Mouse (Mus musculus): ENCODE measurements at regions not wholly inside any gene's neighbourhood (a gene's known extent, or its start where the extent isn't known, plus 50 kb on each side); places are given as distances from the start of the nearest gene placed in this dataset.

GRCm38 (mm10) chr16:93013881-93014280, 187.9 kb upstream of the Runx1 start:
- DNase-seq (ENCODE audit: low spot score), result no peak

- DNase-seq (ENCODE audit: low spot score), result no peak
Measured at GRCm38 (mm10) chr16:93013256-93013655, 187.3 kb upstream of the Runx1 start.

DNA sequence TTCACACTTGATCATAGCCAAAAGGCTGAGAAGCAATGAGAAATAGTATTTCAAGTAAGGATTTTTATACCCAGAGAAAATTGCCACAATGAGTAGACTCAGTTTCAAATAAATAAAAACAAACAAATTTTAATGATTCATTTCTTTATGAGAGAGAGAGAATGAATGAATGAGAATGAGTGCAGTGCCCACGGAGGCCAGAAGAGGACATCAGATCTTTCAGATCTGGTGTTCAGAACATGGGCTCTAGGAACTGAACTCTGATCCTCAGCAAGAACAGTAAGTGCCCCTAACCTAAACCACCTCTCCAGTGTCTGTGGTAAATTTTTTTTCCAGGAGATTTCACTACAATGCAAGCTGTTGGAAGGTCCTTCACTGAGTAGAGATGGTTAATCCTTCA, 185.5 kb upstream of the Runx1 start:
- DNase-seq (ENCODE audit: low spot score), result no peak

DNA sequence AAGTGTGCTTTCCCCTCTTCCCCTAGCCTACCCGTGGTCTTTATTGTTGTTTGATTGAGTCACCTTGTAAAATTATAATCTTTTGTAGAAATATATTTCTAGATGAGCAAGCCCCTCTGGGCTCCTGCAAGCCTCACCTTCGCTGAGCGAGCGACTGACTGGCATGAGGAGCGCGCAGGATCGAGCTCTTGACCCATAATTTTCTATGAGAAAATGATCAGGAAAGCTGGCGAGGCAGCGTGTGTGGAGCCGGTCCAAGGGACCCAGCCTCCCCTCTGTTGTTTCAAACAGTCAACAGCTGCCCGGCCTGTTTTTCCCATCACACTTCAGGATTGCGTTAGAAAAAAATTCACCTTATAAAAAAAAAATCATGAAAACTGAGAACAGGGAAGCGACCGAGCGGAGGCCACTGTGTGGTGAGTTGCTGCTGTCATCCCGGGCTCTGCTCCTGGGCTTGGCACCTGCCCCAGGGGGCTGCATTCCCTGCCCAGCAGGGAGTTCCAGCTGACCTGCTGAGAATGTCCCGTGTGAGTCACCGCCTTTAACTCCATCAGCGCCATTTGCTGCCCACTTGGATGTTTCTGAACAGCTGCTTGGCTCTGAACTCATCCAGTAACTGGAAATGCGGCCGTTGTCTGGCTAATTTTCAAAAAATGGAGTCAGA, 180.5 kb upstream of the Runx1 start:
- DNase-seq (ENCODE audit: low spot score), result no peak

DNA sequence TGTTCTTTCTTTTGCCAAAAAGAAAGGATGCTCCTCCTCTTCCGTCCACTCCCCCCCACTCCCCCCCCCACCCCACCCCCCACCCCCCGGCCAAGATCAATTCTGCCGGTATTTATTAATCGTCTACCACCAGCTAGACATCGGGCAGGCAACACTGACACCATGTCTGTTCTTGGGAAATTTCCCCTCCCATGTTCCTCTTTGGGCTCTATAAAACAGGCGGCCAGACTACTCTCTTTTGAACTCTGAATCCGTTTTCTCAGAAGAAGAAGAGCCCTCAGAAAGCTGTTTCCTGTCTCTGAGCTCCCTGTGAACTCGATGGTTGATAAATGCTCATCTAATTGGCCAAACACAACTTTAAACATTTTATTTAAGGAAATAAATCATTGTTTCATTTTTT, 179.5 kb upstream of the Runx1 start:
- no peak for DNase-seq (ENCODE audit: low spot score)

- no peak for DNase-seq (ENCODE audit: low spot score)
Measured at GRCm38 (mm10) chr16:93003830-93004229, 177.9 kb upstream of the Runx1 start.

GRCm38 (mm10) chr16:92998689-92999088, 172.7 kb upstream of the Runx1 start:
- no peak for DNase-seq (ENCODE audit: low spot score)

DNA sequence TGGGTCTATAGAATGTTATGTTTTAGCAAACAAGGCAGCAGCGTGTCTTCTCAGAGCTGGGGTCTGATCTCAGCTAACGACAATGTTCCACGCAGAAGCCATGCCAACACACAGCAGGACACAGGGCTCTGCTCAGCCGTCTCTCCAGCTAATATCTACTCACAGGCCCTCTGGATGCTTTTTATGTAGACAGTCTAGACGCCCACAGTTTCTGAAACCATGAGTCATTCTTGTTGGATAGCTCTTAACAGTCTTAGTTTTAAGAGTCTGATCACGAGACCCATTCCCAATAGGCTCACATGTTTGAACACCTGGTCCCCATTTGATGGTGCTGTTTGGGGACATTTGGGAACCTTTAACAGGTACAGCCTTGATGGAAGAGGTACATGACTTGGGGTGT, 171.7 kb upstream of the Runx1 start:
- no peak for DNase-seq (ENCODE audit: low spot score)

GRCm38 (mm10) chr16:92995993-92996350, 170.0 kb upstream of the Runx1 start:
- no peak for DNase-seq (ENCODE audit: low spot score)

- no peak for DNase-seq (ENCODE audit: low spot score)
Measured at GRCm38 (mm10) chr16:92995132-92995992, 169.4 kb upstream of the Runx1 start.

DNA sequence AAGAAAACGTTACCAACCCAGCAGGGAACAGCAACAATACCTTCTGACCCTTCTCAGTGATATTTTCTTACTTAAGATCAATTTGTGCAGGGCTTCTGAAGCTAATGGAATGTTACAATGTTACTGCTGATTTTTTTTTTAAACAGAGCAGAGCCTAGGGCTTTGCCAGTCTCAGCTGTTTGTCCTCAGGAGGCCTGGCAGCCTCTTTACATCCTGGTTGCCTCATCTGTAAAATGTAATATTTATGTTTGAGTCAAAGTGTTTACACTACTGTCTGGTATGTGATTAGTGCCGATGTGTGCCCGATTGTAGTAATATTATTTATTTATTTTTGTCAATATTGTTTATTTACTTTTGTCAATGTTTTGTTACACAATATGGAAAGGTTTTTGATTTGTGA, 166.9 kb upstream of the Runx1 start:
- no peak for DNase-seq (ENCODE audit: low spot score)

DNA sequence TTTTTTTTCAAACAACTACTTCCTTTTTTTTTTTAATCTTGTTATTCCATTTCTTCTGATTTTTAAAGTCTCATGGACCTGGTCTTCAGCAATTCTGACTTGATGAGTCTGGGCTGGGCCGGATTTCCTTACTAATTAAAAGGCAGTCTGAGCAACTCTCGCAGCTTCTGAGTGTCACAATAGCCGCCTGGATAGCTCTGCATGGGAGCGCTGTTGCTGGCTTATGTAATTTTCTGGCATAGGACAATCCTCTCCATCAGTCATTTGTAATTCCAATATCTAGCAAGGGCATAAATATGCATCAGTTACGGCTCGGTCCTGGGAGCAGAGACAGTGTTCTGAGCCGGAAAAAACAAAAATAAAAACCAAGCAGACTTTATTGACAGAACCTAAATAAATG, 165.5 kb upstream of the Runx1 start:
- no peak for DNase-seq (ENCODE audit: low spot score)

- no peak for DNase-seq (ENCODE audit: low spot score)
Measured at GRCm38 (mm10) chr16:92988416-92988815, 162.5 kb upstream of the Runx1 start.

DNA sequence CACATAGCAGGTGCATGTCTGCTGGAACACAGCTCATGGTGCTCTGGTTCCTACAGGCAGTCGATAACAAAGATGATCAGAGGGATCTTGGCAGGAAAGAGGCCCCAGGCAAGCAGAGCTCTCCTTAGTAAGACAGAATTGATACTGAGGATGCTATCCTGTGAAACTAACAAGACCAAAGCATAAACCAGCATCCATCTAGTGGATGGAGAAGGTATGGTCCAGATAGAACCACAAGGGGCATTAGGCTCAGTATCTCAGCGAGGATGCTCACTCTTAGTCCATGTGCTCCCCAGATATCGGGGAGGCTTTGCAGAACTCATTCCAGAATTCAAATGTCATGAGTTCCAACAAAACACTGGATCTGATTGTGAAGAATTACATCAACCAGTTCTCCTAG, 162.1 kb upstream of the Runx1 start:
- no peak for DNase-seq (ENCODE audit: low spot score)

- DNase-seq (ENCODE audit: low spot score), result no peak
Measured at GRCm38 (mm10) chr16:92985768-92986167, 159.8 kb upstream of the Runx1 start.

- DNase-seq (ENCODE audit: low spot score), result no peak
Measured at GRCm38 (mm10) chr16:92982934-92983333, 157.0 kb upstream of the Runx1 start.

- DNase-seq (ENCODE audit: low spot score), result no peak
Measured at GRCm38 (mm10) chr16:92979620-92980330, 153.8 kb upstream of the Runx1 start.

DNA sequence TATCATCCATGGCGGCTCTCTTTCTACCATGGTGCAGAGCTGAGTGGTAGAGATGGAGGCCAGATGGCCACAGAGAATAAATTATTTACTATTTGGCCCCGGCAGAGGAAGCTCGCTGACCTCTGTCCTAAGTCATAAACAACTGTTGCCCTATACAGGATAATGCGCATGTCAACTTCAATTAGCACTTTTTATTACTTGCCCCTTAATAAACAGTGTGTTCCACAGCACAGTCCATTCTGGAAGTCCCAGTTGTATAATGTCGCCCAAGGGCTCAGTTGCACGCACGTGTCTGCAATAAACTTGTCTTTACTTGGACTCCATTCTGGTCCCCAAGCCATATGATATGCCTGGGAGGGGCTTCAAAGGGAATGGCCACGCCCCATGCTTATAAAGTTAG, 150.1 kb upstream of the Runx1 start:
- no peak for DNase-seq (ENCODE audit: low spot score)

DNA sequence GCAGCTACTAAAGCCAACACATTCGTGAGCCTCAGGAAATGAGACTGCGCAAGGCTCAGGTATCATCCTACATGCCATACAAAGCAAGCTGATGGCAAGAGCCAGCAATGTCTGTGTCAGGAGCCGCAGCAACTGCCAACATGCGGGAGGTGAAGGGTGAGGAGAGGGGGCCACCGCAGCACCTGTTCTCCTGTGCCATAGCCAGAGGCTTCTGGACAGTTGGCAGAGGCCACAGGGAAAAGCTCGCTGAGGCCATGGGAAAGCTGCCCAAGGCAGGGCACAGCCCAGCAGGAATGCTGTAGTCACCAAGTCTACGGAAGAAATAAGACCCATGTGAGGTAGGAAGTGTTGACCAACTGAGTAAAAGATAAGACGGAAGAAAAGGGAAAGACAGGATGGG, 149.1 kb upstream of the Runx1 start:
- DNase-seq (ENCODE audit: low spot score), result no peak

GRCm38 (mm10) chr16:92972681-92973080, 146.7 kb upstream of the Runx1 start:
- no peak for DNase-seq (ENCODE audit: low spot score)

- no peak for DNase-seq (ENCODE audit: low spot score)
Measured at GRCm38 (mm10) chr16:92971956-92972355, 146.0 kb upstream of the Runx1 start.

GRCm38 (mm10) chr16:92970587-92970986, 144.6 kb upstream of the Runx1 start:
- DNase-seq (ENCODE audit: low spot score), result no peak

DNA sequence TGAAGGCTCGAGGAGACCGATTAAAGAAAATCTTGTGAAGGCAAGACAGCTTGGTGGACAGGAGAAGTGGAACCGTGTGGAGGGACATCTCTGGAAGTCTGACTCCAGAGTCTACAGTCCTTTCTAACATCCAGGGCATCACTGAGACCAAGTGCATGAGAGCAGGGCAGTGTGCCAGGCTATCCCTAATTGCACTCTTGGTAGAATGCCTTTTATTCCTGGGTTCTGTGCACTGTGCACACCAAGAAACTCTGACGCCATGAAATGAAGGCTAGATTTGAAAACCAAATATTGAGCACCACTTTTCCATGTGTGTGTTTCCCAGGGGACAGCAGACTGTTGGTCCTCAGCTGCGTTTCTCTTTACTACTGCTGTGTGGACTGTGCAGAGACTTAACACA, 143.1 kb upstream of the Runx1 start:
- no peak for DNase-seq (ENCODE audit: low spot score)
